Mouse (Mus musculus) bone marrow macrophage, adult 2 months (primary cell): ENCODE data around the gene Cdh13.

Experiments used
- CTCF ChIP-seq: IDR thresholded peaks from 2 replicates; pipeline ENCODE4 v1.5.1; 2012; ENCODE audit warnings: low read depth, mild to moderate bottlenecking, low read length, moderate library complexity
- POLR2A ChIP-seq: IDR thresholded peaks from 2 replicates; pipeline ENCODE4 v1.6.1; 2012; ENCODE audit warnings: mild to moderate bottlenecking, low read depth, low read length, borderline replicate concordance

GRCm38 (mm10) chr8:118753710-118754109, 470.2 kb downstream of the Cdh13 start:
- no peak for TF ChIP-seq POLR2A
- TF ChIP-seq CTCF, result no peak
